Mouse (Mus musculus): ENCODE data around the gene Rad23a.

DNA sequence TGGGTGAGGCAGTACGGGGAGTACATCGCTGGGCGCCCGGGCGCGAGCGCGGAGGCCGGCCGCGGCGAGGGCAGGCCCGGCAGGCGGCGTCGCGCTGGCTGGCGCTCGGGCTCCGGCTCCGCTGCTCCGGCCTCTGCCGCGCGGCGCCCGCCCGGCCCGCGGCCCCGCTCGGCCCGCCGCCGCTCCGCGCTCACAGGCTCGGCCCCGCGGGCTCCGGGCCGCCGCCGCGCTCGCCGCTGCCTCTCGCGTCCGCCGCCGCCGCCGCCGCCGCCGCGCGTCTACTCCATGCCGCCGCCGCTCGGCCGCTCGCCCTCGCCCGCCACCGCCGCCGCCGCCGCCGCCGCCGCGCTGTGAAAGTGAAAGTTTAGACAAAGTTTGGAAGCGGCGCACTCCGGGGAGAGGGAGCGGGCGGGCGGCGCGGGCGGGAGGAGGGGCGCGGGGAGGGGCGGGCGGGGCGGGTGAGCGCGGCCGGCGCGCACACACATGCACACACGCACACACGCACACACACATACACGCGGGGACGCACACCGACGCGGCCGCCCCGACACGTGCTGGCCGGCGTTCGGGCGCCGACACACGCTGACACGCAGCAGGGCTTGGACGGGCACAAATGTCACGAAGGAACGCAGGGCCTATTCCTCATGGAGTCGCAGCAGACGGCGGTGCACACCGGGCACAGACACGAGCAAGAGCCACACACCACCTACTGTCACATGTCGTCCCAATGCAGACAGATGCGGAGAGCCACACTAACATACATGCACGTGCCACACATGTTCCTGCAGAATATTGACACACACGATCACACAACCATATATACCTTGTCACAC, 40.2 kb downstream of the Rad23a start, which contains the start of gene Nfix:
- TF ChIP-seq CTCF (IDR thresholded peaks at IDR 0.05 in 2 of 3, conservative IDR thresholded peaks at IDR 0.05 in 1 of 3; ENCODE audit: control insufficient read depth in 1 of 3, insufficient read depth in 1 of 3, low read depth in 2 of 3, low read length in 3 of 3, poor library complexity in 1 of 3, severe bottlenecking in 1 of 3), result no peak
- TF ChIP-seq USF1 (IDR thresholded peaks at IDR 0.05; ENCODE audit: low read depth, low read length), result no peak
- TF ChIP-seq E2F4 (IDR thresholded peaks at IDR 0.05; ENCODE audit: borderline replicate concordance, low read depth, low read length), result no peak
- no peak for TF ChIP-seq USF2 (IDR thresholded peaks at IDR 0.05; ENCODE audit: borderline replicate concordance in 1 of 2, insufficient read depth in 1 of 2, low read depth in 1 of 2, low read length in 2 of 2)
- peak; percentile 90 for TF ChIP-seq MXI1 (IDR thresholded peaks at IDR 0.05; ENCODE audit: low read depth, low read length)
- no peak for TF ChIP-seq RCOR1 (IDR thresholded peaks at IDR 0.05; ENCODE audit: low read depth, low read length)
- TF ChIP-seq MEF2A (IDR thresholded peaks at IDR 0.05; ENCODE audit: extremely low read depth, insufficient replicate concordance, low read depth, low read length, poor library complexity, severe bottlenecking), result no peak
- TF ChIP-seq EP300 (IDR thresholded peaks at IDR 0.05; ENCODE audit: low read depth in 1 of 2, low read length in 2 of 2), result no peak
- no peak for TF ChIP-seq SMC3 (IDR thresholded peaks at IDR 0.05; ENCODE audit: low read depth, low read length)
- TF ChIP-seq TCF12 (IDR thresholded peaks at IDR 0.05; ENCODE audit: low read depth, low read length), result 0 out of 2 replicates have a peak, but pooled peaks have one; percentile 20
- no peak for TF ChIP-seq ZC3H11A (IDR thresholded peaks at IDR 0.05; ENCODE audit: low read depth, low read length)
- TF ChIP-seq GABPA (IDR thresholded peaks at IDR 0.05; ENCODE audit: low read depth, low read length), result no peak
